Mouse (Mus musculus) brain, embryonic 14.5 days (tissue): Measurements from ENCODE around the gene Ankrd55.

Experiments
- CTCF ChIP-seq: fragments of 200-500 bp; IDR thresholded peaks from 2 replicates; pipeline ENCODE4 v1.5.1; 2012; ENCODE audit warnings: inconsistent platforms, mild to moderate bottlenecking, moderate library complexity, borderline replicate concordance; ENCODE audit not compliant: insufficient read depth, insufficient read length; ENCODE audit errors: extremely low read depth
- POLR2A ChIP-seq: fragments of 200-500 bp; IDR thresholded peaks from 2 replicates; pipeline ENCODE4 v1.6.1; 2012; ENCODE audit warnings: mild to moderate bottlenecking, inconsistent platforms, borderline replicate concordance; ENCODE audit not compliant: poor library complexity, insufficient read depth, insufficient read length, severe bottlenecking; ENCODE audit errors: extremely low read depth

- TF ChIP-seq POLR2A (no peak), CTCF (no peak)
These were observed 105.1 kb downstream of the Ankrd55 start for GRCm38 (mm10) chr13:112393356-112393755.
